Mouse (Mus musculus) olfactory bulb, adult 2 months (tissue): ENCODE results near the gene Arl5c.

ENCODE experiments used
- CTCF ChIP-seq: fragments of 200-500 bp; IDR thresholded peaks from 2 replicates; pipeline ENCODE4 v1.5.1; 2012; ENCODE audit warnings: low read depth, mild to moderate bottlenecking, low read length, moderate library complexity; ENCODE audit not compliant: insufficient read depth
- POLR2A ChIP-seq: fragments of 200-500 bp; IDR thresholded peaks from 2 replicates; pipeline ENCODE4 v1.6.1; 2012; ENCODE audit warnings: mild to moderate bottlenecking, low read depth, low read length, moderate library complexity; ENCODE audit not compliant: insufficient read depth

GRCm38 (mm10) chr11:98024516-98024915 is 28.5 kb upstream of the Arl5c start:
- no peak for TF ChIP-seq CTCF
- TF ChIP-seq POLR2A = no peak
